Mouse (Mus musculus): Measurements from ENCODE around the gene Tnfaip8l3.
"Not testable (repeated sequence)": the region's sequence is repeated elsewhere in the genome, so short reads cannot be mapped to it uniquely, and the experiment has no call there.

Gene Tnfaip8l3

DNA sequence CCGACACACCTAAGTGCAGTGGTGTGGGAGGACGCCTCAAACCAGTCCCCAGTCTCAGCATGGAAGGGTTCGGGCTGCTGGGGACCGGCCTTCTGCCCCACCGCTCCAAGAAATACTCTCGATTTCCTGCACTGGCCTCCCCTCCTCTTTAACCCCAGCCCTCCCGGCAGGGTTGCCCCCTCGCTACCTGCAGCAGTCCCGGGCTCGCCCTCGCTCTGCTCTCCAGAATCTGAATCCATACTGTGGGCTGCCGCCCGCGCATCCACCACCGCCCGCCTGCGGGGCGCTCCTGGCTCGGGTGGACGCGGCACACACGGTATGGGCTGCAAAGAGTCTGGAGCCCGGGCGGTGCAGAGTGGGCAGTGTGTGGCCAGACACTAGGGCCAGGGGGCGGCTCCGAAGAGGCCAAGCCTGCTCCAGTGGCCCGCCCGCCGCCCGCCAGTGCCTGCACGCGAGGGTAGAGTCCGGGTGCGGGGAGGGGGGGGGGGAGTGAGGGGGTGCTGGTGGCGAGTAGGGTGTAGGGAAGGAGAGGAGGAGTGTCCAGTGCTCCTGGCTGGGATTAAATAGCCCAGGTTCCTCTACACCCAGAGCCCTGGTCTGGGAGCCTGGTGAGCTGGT is at the start of gene Tnfaip8l3:
TSS of gene Tnfaip8l3 (minus strand) at position 357 of the 618 bp plus-strand sequence.
- no peak for DNase-seq (ENCODE audit: low spot score)

GRCm38 (mm10) chr9:54112726-54113125 is 44.5 kb upstream of the Tnfaip8l3 start:
- peak; percentile 19 for DNase-seq (ENCODE audit: low spot score)

DNA sequence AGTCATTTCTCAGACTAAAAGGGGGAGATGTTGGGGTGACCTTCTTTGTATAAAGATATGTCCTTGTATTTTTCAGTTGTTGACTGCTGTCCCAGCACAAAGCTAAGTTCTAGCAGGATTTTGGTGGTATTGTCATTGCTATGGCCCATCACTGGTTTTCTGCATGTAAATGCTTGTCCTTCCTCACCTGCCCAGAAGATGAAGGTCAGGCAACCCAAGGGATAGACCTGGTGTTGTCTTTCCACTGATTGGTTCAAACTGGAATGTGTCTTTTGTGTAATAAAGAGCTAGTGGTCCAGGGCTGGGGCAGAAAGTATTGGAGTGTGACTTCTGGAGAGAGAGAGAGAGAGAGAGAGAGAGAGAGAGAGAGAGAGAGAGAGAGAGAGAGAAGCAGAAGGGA is 30.4 kb upstream of the Tnfaip8l3 start:
- DNase-seq (ENCODE audit: low spot score) = no peak

DNA sequence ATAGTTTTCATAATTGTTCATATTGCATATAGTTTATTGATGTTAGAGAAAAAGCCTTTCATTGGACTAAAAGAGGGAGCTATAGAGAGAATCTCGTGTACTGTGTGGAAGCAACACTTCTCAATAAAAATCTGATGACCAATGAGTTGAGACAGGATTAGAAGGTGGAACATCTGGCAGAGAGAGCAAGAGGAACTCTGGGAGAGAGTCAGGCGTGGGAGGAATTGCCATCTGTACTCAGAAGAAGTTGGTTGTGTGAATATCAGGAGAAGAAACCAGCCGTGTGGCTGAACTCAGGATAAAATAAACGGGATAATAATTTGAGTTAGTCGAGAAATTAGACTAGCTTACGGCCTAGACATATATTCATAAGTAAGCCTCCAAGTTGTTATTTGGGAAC is 28.9 kb upstream of the Tnfaip8l3 start:
- DNase-seq (ENCODE audit: low spot score) = no peak

DNA sequence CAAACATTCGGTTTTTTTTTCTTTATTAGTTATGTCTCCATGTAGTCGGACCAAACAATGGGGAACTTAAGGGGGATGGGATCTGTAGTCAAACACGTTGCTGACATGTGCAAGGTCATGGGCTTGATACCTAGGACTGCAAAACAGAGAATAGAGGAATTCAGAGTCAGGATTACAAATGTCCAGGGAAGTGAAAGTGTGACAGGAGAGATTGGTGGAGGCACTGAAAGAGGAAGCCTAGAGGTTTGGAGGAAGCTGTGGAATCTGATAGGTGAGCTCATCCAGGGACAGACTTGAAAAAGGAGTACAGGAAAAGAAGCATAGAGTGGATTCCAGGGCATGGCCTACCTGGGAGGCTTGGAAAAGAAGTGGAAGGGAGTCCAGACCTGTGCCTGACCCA is 16.1 kb upstream of the Tnfaip8l3 start:
- DNase-seq (ENCODE audit: low spot score) = no peak

- DNase-seq (ENCODE audit: low spot score) = no peak
Observed at GRCm38 (mm10) chr9:54077740-54078139, 9.6 kb upstream of the Tnfaip8l3 start.

DNA sequence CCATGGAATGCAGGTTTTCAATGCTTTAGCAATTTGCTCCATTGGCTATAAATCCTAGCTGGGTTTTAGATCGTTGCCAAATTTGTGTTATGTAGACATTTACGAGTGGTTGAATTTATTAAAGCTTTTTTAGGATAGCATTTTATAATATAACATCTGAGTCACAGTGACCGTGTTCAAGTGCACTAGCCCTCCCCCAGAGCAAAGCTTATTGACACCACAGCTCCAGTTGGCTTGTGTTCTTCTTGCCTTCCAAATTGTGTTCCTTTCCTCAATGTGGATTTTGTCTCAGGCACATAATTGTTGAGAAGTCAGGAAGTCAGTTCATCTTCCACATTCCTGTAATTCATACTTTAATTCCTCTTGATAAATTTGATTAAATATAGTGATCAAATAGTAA is 6.7 kb upstream of the Tnfaip8l3 start:
- no peak for DNase-seq (ENCODE audit: low spot score)

DNA sequence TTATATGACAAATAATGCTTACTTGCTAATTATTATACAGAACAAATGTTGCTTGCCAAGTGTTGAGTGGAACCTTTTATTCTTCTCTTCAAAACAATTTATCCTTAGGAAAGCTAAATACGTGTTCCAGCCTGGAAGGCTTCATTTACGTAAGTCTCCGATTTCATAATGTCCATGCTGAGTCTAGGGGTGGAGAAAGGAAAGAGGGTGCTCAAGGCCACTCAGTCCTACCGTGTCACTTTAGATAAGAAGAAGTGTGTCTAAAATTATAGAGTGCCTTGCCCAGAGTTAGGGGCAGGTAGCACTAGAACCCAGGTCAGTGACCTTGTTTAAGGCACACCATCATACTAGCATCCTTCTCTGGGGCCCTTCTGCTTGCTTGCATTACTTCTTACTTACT is 5.5 kb upstream of the Tnfaip8l3 start:
- DNase-seq (ENCODE audit: low spot score) = no peak

DNA sequence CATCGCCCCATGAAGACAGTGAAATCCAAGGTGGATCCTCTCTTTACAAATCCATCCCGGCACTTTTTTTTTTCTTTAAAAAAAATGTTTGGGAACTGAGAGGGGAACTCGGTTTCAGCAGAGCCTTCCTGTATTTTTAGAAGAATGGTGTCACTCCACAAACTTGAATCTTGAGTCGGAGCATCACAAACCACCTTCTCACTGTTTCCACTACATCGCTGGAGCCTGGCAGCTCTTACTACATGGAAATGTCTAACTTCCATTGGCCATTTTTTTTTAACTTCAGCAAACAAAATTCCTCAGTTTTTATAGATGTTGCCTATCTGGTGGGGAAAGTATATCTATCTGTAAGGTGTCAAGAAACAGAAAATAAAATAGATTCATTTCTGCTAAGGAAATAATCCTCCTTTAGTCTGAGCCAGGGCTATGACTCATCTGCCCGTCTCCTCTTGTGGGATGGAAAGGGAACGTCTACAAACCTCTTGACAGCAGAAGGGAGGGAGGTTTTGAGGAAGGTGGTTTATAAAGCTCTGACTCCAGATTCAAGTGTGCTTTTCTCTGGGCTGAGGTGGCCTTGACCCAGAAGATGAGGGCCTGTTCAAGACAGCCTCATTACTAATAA is 3.4 kb upstream of the Tnfaip8l3 start:
- no peak for DNase-seq (ENCODE audit: low spot score)

DNA sequence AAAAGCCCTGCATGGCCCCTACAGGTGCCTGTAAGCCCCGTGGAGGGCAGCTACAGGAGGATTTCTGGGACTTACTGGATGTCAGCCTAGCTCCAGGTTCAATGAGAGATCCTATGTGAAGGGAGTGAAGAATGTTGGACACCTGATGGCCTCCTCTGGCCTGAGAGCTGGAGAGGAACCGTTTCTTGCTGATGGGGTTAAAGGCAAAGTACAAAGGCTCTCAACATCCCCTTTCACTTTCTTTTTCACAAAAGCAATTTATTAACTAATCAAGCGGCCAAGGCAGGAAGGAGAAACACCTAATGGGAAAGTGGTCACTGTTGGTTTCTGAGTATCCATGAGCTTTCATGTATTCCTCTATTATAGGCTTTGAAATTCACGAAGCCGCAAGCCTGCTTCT is 1.0 kb upstream of the Tnfaip8l3 start:
- DNase-seq (ENCODE audit: low spot score) = no peak

DNA sequence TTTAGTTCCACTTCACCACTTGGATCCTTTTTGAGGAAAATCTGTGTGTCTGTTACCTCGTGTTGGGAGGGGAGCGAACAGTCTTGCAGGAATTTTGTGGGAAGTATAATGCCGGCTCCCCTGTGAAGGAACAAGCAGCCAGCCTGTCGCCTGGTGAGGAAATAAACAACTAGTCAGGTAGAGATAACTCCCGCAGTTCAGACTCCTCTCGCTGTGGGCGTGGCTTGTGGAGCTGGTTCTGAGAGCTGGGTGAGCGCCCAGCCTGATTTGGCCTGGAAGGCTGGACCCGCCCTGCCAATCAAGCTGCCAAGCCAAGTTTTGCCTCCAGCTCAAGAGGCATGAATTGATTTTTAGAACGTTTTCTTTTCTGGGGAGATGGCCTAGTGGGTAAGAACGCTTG is 589 bp upstream of the Tnfaip8l3 start:
- DNase-seq (ENCODE audit: low spot score) = peak; percentile 28

DNA sequence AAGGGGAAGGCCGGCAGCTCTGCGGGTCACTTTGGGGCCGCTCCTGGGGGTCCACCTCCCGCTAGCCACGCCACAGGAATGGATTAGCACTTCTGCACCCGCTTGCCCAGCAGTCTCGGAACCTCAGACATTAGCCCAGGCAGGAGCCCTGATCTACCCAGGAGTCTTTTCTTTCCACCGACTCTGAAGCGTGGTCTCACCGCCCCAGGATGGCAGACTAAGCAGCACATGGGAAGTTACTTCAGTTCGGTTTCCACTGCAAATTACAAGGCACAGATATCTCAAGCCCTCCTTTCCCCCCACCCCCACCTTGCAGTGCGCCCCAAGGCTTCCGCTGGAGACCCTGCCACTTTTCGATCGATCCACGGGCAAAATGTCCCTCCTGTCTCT is 551 bp downstream of the Tnfaip8l3 start:
- no peak for DNase-seq (ENCODE audit: low spot score)

GRCm38 (mm10) chr9:54064836-54065235 is 3.4 kb downstream of the Tnfaip8l3 start:
- DNase-seq (ENCODE audit: low spot score) = no peak

DNA sequence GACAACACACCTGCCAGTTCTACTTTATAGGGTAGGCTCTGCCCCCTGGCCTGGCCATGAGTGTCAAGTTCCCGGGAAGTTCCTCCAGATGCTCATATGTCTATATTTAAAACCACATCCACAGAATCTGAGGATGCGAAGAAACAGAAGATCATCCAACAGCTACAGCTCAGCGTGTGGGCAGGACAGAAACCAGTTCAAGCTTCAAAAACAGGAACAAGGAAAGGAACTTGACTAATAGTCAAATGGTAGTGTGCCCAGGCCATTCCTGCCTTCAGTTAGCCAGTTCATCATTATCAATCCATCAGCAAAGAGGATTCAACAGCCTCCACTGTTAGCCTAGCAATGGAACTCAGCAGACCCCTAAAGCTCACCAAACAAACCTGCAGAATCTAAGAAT is 4.5 kb downstream of the Tnfaip8l3 start:
- DNase-seq (ENCODE audit: low spot score) = no peak

GRCm38 (mm10) chr9:54061666-54062065 is 6.5 kb downstream of the Tnfaip8l3 start:
- no peak for DNase-seq (ENCODE audit: low spot score)

GRCm38 (mm10) chr9:54051298-54052068 is 16.7 kb downstream of the Tnfaip8l3 start:
- DNase-seq (ENCODE audit: low spot score) = no peak

GRCm38 (mm10) chr9:54048978-54049377 is 19.2 kb downstream of the Tnfaip8l3 start:
- DNase-seq (ENCODE audit: low spot score) = no peak

DNA sequence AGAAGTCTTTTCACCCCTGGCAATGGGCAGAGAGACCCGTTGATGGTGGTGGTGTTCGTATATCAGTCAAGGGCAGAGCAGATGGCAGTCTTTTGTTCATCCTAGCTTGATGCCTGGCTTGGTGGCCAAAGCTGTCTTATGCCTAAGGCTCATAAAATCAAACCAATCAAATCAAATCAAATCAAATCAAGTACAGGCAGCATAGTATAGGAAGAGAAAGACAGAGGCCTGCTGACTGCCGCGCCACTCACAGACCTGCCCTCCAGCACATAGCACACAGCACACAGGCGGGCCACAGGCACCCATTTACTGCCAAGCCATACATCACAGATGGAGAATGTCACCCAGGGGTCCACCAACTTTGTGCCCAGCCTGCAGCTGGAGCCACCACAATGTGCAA is 25.1 kb downstream of the Tnfaip8l3 start:
- no peak for DNase-seq (ENCODE audit: low spot score)

- DNase-seq (ENCODE audit: low spot score) = peak; percentile 6
Observed at GRCm38 (mm10) chr9:54037717-54038116, 30.5 kb downstream of the Tnfaip8l3 start.

DNA sequence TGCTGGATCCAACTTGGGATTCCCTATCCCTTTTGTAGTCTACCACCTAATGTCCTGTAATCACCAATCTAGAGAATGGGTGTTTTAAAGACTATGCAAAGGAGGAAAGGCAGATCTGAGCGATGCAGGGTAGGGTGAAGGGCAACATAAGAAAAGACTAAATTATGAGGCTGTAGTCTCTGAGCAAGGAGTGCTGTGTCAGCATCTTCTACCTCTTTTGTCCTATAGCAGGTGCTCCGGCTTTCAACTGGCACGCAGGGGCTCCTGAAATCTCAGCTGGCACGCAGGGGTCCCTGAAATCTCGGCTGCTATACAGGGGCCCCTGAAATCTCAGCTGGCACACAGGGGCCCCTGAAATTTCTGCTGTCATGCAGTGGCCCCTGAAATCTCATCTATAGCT is 33.5 kb downstream of the Tnfaip8l3 start:
- DNase-seq (ENCODE audit: low spot score) = no peak

DNA sequence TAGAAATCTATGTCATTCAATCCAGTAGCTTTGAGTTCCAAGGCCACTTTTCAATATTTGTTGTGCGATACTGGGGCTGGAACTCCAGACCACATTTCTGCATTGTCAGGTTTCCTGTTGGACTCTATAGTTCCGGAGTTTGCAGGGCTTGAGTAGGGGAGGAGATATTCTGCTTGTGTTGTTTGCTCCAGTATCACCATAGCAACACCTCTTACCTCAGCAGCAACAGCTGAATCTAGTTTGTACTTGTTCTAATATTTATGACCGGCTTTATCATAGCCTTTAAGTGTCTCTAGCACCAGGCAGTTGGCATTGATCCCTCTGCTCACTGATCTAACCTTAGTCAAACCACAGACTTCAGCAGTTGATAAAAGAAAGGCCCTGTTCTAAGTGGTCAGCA is 45.4 kb downstream of the Tnfaip8l3 start:
- no peak for DNase-seq (ENCODE audit: low spot score)

GRCm38 (mm10) chr9:53994528-53994927 is 73.7 kb downstream of the Tnfaip8l3 start:
- DNase-seq (ENCODE audit: low spot score) = no peak

DNA sequence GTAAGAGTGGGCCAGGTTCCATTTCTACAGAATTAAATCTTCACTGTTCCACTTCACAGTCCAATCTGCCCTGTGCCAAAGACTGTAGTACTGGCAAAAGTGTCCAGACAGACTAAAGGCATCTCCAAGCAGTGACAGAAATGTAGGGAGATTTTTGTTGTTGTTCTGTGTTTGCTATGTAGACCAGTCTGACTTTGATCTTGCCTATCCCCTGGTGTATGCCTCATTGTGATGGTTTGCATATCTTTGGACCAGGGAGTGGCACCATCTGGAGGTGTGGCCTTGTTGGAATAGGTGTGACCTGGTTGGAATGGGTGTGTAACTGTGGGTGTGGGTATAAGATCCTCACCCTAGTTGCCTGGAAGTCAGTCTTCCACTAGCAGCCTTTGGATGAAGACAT is 75.6 kb downstream of the Tnfaip8l3 start:
- DNase-seq (ENCODE audit: low spot score) = not testable (repeated sequence)
